Mouse (Mus musculus) embryonic fibroblast, embryonic 13.5 days (primary cell): ENCODE measurements around the gene Srrm2.

Experiments
- CTCF ChIP-seq: IDR thresholded peaks from 2 replicates; pipeline ENCODE4 v1.5.1; 2011; ENCODE audit warnings: mild to moderate bottlenecking, control low read depth, low read length, moderate library complexity, borderline replicate concordance; ENCODE audit not compliant: insufficient read depth
- POLR2A ChIP-seq: IDR thresholded peaks from 2 replicates; pipeline ENCODE4 v1.6.1; 2011; ENCODE audit warnings: low read depth, mild to moderate bottlenecking, control low read depth, low read length, moderate library complexity

GRCm38 (mm10) chr17:23853292-23853691, 63.0 kb downstream of the Srrm2 start:
- peak; percentile 89; the same call in 1 of the 2 replicates for TF ChIP-seq CTCF
- no peak for TF ChIP-seq POLR2A
